Mouse (Mus musculus) thymus, adult 2 months (tissue): Measurements from ENCODE around the gene Pik3c2b. TPM values are rescaled to one million over a fixed set of nuclear protein-coding genes. Genes with fewer than 3 reads are reported as not detected.

Experiments used
- DNase-seq: peaks from one replicate; pipeline ENCODE4 v3.0.0; 2021
- H3K27ac ChIP-seq: fragments of 200-500 bp; 2 replicates; pipeline ENCODE4 v1.5.1; 2012; ENCODE audit warnings: low read length, control low read depth; ENCODE audit not compliant: control insufficient read depth, insufficient read depth
- H3K27me3 ChIP-seq: fragments of 200-500 bp; 2 replicates; pipeline ENCODE4 v1.6.1; 2012; ENCODE audit warnings: mild to moderate bottlenecking, low read length, moderate library complexity, mixed read lengths; ENCODE audit not compliant: control insufficient read depth, insufficient read depth
- H3K36me3 ChIP-seq: fragments of 200-500 bp; 2 replicates; pipeline ENCODE4 v1.6.1; 2012; ENCODE audit warnings: mild to moderate bottlenecking, low read length, moderate library complexity; ENCODE audit not compliant: control insufficient read depth, insufficient read depth
- H3K4me1 ChIP-seq: fragments of 200-500 bp; replicated peaks from 2 replicates; pipeline ENCODE4 v1.6.1; 2012; ENCODE audit warnings: low read length; ENCODE audit not compliant: control insufficient read depth, insufficient read depth
- H3K4me3 ChIP-seq: fragments of 200-500 bp; 2 replicates; pipeline ENCODE4 v1.5.1; 2012; ENCODE audit warnings: mild to moderate bottlenecking, low read length, control low read depth, moderate library complexity; ENCODE audit not compliant: control insufficient read depth, insufficient read depth
- CTCF ChIP-seq: fragments of 200-500 bp; IDR thresholded peaks from 2 replicates; pipeline ENCODE4 v1.5.1; 2012; ENCODE audit warnings: mild to moderate bottlenecking, control low read depth, low read length, moderate library complexity, borderline replicate concordance; ENCODE audit not compliant: control insufficient read depth, poor library complexity, insufficient read depth; ENCODE audit errors: extremely low read depth
- POLR2A ChIP-seq: fragments of 200-500 bp; IDR thresholded peaks from 2 replicates; pipeline ENCODE4 v1.6.1; 2012; ENCODE audit warnings: mild to moderate bottlenecking, low read length, control low read depth, moderate library complexity; ENCODE audit not compliant: control insufficient read depth, poor library complexity, insufficient read depth; ENCODE audit errors: extremely low read depth
- WGBS: fragments of 180-500 bp; shearing (Covaris S2); methylation state at CpG from one replicate; pipeline ENCODE4 v1.1.7; 2018; 5-methylcytosine and 5-hydroxymethylcytosine counted together
- polyA plus RNA-seq: library from polyadenylated mRNA; depleted of rRNA; stranded (reverse); fragments of >200 nt; gene quantifications from 2 replicates; pipeline ENCODE4 v1.2.3, GENCODE M21; 2012

Gene Pik3c2b
- polyA plus RNA-seq, 1 experiment = 9.5 TPM

GRCm38 (mm10) chr1:133046441-133046931 is 1.0 kb downstream of the Pik3c2b start:
- H3K27ac ChIP-seq = no peak overlapping the region
- H3K36me3 ChIP-seq = no peaks in the 10 kb centered on the region
- peaks cover 20% of the 10 kb centered on the region for H3K4me1 ChIP-seq
- peak overlapping the region; percentile 90 for H3K4me3 ChIP-seq
- DNase-seq = peak; percentile 63
- TF ChIP-seq CTCF = 0 out of 2 replicates have a peak, but pooled peaks have one; percentile 7
- TF ChIP-seq POLR2A = no peak
- under 1% methylated on average over 40 of the region's 40 CpGs for WGBS
- H3K27me3 ChIP-seq = no peaks in the 10 kb centered on the region

GRCm38 (mm10) chr1:133047575-133047974 is 2.1 kb downstream of the Pik3c2b start:
- no peak for TF ChIP-seq CTCF
- TF ChIP-seq POLR2A = no peak
- H3K36me3 ChIP-seq = no peaks in the 10 kb centered on the region
- 89% methylated on average over 8 of the region's 8 CpGs for WGBS
- H3K4me1 ChIP-seq = peaks cover 20% of the 10 kb centered on the region
- H3K27me3 ChIP-seq = no peaks in the 10 kb centered on the region
- no peak overlapping the region for H3K4me3 ChIP-seq
- H3K27ac ChIP-seq = no peak overlapping the region
- no peak for DNase-seq

DNA sequence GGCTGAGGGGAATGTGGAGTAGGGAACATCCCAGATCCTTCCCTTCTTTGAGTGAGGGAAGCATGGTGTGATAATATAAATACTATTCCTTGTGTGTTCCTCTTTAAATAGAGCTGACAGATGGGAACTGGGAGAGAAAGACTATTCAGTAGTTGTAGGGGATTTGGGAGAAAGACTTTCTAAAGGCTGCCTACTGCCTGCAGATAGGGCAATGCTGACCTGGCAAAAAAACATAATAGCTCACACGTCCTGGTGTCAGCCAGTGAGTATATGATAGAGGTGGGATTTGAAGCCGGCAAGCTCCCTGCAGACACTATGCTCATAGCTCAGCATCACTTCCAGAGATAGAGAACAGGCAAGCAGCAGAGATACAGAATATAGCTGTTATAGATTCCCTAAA is 3.2 kb downstream of the Pik3c2b start:
- no peak for DNase-seq
- no peak overlapping the region for H3K27ac ChIP-seq
- TF ChIP-seq CTCF (no peak), POLR2A (no peak)
- 96% methylated on average over 2 of the region's 2 CpGs for WGBS
- peaks cover 20% of the 10 kb centered on the region for H3K4me1 ChIP-seq
- H3K36me3 ChIP-seq = no peaks in the 10 kb centered on the region
- H3K4me3 ChIP-seq = no peak overlapping the region
- no peaks in the 10 kb centered on the region for H3K27me3 ChIP-seq

DNA sequence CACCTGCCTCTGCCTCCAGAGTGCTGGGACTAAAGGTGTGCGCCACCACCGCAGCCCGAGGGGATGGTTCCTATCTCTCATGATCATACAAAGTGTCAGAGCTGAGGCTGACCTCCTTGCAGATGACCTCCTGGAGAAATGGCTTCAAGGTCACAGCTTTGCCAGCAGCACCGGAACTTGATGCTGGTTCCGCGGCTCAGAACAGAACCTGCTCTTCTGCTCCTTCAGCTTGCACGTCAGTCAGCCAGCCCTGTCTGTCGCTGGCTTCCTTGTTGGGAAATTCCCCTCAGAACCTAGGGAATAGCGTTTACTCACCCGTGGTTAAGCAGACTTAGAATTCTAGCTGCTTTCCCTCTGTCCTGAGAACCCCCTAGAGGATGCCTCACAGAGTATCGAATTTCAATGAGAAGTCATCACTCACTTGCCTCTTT is 4.5 kb downstream of the Pik3c2b start:
- no peaks in the 10 kb centered on the region for H3K27me3 ChIP-seq
- WGBS = 87% methylated on average over 11 of the region's 11 CpGs
- H3K4me1 ChIP-seq = peaks cover 17% of the 10 kb centered on the region
- no peak for DNase-seq
- no peak for TF ChIP-seq CTCF
- no peak overlapping the region for H3K27ac ChIP-seq
- H3K4me3 ChIP-seq = no peak overlapping the region
- no peaks in the 10 kb centered on the region for H3K36me3 ChIP-seq

GRCm38 (mm10) chr1:133051829-133052228 is 6.4 kb downstream of the Pik3c2b start:
- H3K36me3 ChIP-seq = no peaks in the 10 kb centered on the region
- H3K4me1 ChIP-seq = peaks cover 7% of the 10 kb centered on the region
- DNase-seq = no peak
- 95% methylated on average over 2 of the region's 2 CpGs for WGBS
- H3K27me3 ChIP-seq = no peaks in the 10 kb centered on the region
- TF ChIP-seq POLR2A = no peak
- TF ChIP-seq CTCF = no peak
- H3K27ac ChIP-seq = no peak overlapping the region
- H3K4me3 ChIP-seq = no peak overlapping the region

DNA sequence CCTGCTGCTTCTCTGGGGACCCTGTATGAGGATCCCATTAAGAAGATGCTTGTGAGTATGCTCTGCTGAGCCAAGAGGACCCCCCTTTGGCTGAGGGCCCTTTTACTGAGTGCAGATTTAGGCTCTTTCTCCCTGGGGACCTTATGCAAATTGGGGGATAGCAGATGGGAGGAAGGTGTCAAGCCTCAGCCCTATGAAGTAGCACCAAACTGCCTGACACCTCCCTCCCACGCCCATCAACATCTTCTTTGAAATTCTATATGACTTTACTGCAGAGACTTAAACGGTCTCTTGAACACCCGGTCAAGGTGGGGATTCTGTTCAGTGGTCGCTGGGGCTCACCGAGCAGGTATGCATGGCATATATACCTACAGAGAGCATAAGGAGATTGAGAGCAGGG is 7.6 kb downstream of the Pik3c2b start:
- Histone ChIP-seq H3K4me1 (peaks cover 5% of the 10 kb centered on the region), H3K4me3 (no peak overlapping the region), H3K27me3 (no peaks in the 10 kb centered on the region), H3K27ac (no peak overlapping the region), H3K36me3 (no peaks in the 10 kb centered on the region)
- TF ChIP-seq CTCF (no peak), POLR2A (no peak)
- DNase-seq = no peak
- 94% methylated on average over 5 of the region's 5 CpGs for WGBS

DNA sequence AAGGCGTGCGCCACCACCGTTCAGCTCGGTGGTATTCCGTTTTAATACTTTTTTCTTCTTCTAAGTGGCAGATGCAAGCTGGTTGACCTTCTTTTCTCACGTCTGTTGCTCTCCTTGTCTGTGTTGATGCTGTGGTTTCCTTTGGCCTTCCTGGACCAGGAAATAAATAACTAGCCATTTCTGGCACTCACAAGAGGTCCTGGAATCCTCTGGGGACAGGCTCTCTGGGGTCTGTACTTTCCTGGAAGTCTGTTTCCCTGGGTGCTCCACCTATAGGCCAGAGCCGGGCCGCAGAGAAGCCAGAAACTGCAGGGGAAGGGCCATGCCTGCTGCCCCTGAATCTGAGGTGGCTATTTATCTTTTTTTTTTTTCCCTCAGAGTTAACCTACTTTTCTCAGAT is 8.9 kb downstream of the Pik3c2b start:
- DNase-seq = no peak
- Histone ChIP-seq H3K27ac (no peak overlapping the region), H3K4me1 (peaks cover 5% of the 10 kb centered on the region), H3K27me3 (no peaks in the 10 kb centered on the region), H3K36me3 (no peaks in the 10 kb centered on the region), H3K4me3 (no peak overlapping the region)
- 89% methylated on average over 8 of the region's 8 CpGs for WGBS
- TF ChIP-seq CTCF = no peak
- no peak for TF ChIP-seq POLR2A
